Mouse (Mus musculus) kidney, postnatal 10 days (tissue): ENCODE results near the gene Atp8a1.

Source experiments
- DNase-seq: peaks from one replicate; pipeline ENCODE4 v3.0.0; 2021; ENCODE audit warnings: mixed read lengths

Gene Atp8a1

DNA sequence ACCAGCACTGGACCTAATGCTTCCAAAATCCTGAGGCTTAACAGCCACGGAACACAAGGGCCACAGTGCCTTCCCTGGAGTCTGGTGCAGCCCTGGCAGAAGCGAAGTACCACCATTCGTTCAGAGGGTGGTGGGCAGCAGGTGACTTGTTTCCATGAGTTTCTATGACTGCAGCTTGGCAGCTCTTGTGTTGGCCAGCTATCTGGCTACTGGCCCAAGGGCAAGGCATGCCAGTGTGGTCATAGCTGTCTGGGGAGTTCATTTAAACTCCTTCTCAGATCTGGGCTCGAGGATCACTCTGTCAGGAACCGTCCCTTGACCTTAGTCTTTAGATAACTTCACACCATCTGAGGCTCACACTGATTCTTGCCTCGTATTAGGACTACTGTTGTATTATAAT, 89.1 kb downstream of the Atp8a1 start:
- no peak for DNase-seq

GRCm38 (mm10) chr5:67756138-67756537, 91.1 kb downstream of the Atp8a1 start:
- peak; percentile 58 for DNase-seq

GRCm38 (mm10) chr5:67753057-67753456, 94.2 kb downstream of the Atp8a1 start:
- no peak for DNase-seq

- no peak for DNase-seq
Observed at GRCm38 (mm10) chr5:67752629-67753028, 94.6 kb downstream of the Atp8a1 start.

DNA sequence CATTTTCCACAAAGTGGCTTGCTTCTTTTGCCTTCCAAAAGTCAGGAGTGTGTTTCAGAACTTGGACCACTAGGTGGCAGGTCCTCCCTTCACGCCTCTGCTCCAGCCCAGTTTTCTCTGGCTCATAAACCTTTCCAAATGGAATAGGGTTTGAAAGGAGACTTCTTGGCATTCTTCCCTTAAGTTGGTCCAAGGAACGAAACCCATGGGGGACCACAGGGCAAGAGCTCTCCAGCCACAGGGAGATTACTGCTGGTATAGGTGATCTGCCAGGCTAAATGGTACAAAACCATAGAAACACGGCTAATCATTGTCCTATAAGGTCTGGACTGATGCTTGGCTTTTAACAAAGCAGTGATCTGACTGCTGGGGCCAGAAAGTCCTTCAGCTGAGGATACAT, 95.2 kb downstream of the Atp8a1 start:
- peak; percentile 60 for DNase-seq

- DNase-seq, result no peak
Observed at GRCm38 (mm10) chr5:67739261-67739660, 108.0 kb downstream of the Atp8a1 start.

DNA sequence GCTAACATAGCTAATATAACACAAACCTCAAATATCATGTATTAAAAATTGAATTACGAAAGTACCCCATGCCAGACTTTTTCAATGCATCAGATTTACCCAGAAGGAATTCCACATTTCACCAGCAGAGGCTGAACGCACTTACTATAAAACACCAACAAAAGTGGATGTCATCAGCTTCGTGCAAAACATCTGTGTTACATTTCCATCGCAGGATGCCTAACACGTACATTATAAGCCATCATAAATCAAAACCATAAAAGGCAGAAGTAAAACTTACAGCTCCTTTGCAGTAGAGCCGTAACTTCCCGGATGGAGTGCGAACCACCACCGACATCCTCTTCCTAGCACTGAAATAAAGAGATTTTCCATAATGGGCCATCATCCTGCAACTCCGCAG, 109.1 kb downstream of the Atp8a1 start:
- DNase-seq, result no peak

DNA sequence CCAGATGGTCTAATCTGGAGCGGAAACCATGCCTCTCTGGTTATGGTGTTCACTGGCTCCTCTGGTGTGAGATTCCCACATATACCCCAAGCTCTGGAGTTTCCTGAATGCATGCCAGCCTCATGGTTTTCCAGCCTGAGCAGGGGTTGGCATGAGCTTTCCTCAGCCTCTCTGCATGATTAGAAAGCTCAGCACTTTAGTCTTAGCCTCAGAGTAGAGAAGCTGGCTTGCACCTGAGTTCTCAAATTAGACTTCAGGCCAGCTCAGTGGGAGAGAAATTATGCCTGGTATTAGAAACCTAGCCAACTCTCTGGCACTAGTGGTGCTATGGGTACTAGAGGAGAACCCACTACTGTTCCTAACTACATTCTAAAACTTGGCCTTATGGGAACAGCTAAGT, 111.5 kb downstream of the Atp8a1 start:
- no peak for DNase-seq

DNA sequence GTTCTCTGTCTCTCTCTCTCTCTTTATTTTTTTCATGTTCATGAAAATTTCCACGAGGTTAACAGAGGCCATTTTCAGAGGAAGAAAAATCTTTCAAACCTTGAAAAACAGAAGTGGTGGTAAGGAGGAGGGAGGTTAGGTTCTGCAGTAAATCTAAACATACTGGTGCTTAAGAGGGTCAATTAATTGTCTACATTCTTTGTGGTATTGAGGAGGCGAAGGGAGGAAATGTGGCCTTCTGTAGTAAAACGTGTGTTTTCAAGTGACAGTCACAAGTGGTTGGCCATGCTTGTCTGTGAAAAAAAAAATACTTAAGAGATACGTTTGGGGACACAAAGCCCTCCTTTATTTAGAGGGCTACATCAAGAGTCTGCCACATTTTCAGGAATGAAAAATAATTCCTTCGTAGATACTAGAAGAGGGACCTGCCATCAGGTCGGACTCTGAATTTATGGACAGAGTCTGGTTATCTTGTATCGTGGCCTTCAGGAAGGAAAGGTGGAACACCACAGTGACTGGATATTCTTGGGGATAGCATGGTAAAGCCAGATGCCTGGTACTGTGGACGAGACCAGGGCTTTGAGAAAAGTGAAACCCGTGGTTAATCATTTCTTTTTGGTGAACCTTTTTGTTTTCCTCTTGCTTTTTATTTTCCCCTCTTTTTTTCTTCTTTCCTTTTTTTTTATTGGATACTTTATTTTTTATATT, 113.5 kb downstream of the Atp8a1 start:
- no peak for DNase-seq

GRCm38 (mm10) chr5:67733150-67733549, 114.1 kb downstream of the Atp8a1 start:
- DNase-seq, result no peak

GRCm38 (mm10) chr5:67727755-67728154, 119.5 kb downstream of the Atp8a1 start:
- DNase-seq, result no peak

- DNase-seq, result no peak
Observed at GRCm38 (mm10) chr5:67726810-67727209, 120.4 kb downstream of the Atp8a1 start.

- no peak for DNase-seq
Observed at GRCm38 (mm10) chr5:67701641-67702040, 145.6 kb downstream of the Atp8a1 start.

DNA sequence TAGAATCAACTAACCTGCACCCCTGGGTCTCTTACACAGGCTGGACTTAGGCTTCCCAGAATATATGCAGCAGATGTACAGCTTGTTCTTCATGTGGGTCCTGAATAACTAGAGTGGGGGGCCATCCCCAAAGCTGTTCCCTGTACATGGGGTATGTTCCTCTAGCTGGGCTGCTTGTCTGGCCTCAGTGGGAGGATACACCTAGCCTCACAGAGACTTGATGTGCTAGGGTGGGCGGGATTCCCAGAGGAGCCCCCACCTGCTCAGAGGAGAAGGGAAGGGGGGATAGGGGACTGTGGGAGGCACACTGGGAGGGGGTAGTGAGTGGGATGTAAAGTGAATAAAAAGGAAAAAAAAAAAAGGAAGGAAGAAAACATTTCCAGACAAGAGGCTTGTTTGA, 147.8 kb downstream of the Atp8a1 start:
- no peak for DNase-seq

- DNase-seq, result no peak
Observed at GRCm38 (mm10) chr5:67698176-67698575, 149.1 kb downstream of the Atp8a1 start.

DNA sequence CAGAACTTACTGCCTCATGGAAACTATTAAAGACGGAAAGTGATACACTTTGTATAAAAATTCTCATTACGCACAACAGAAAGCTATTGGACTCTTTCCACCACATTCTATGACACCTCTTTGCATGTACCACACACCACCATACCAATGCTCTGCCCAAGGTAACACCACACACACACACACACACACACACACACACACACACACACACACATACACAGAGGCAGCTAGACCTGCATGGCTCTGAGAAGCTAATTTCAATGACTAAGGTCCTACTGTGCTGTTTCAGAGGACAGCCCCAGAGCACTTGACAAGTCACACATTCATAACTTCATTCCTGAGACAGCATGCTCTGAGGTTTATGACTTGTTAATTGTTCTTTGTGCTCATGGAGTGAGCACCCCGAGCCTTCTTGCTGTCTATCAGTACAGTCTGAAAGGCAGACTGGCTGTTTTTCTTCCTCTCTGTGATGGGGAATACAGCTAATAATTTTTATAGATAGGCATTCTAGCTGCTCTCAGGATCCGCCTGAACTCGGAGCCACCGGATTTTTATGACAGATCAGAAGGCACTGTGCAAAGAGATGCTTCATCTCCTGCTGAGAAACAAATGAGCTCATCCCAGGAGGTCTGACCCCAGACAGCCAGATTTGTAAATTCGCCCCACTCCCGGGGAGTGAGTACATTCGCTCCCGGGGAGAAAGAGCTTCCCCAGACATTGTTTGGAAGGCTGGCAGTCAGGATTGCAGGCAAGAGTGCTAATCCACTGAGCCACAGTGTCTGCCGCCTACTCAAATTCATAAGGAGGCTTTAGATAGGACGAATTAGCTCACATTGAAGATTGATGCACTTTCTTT, 150.3 kb downstream of the Atp8a1 start:
- DNase-seq, result no peak

- no peak for DNase-seq
Observed at GRCm38 (mm10) chr5:67695055-67695710, 152.1 kb downstream of the Atp8a1 start.

- no peak for DNase-seq
Observed at GRCm38 (mm10) chr5:67690336-67690735, 156.9 kb downstream of the Atp8a1 start.

GRCm38 (mm10) chr5:67688001-67688400, 159.2 kb downstream of the Atp8a1 start:
- DNase-seq, result no peak

DNA sequence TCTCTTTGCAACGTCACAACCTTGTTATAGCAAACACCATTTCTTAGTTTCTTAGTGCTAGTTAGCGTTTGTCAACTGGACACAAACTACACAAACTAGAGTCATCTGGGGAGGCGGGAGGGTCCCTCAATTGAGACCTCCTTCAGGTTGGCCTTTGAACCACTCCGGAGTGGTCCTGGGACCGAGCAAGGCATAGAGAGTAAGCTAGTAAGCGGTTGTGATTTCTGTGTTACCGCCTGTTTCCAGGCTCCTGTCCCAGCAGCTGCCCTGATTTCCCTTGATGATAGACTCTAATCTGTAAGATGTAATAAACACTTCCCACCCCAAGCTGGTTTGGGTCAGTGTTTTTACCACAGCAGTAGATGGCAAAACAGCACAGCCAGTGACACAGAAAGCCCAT, 161.3 kb downstream of the Atp8a1 start:
- no peak for DNase-seq

DNA sequence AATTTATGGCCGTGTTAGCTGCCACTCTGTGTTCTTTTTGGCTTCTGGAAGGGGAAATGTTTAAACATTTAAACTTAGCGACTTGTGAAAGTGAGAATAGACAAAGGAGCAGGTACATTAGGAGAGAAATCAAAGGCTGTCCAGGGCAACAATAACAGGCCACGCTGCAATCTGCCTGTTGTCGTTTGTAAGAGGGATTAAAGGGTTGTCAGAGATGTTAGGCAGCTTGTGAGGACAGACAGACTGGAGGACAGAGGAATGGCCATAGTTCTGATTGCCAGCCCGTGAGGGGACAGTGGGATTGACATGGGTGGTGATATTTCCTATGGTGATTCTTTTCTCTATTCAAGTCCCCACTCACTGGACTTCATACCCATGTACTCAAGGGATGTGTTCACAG, 161.8 kb downstream of the Atp8a1 start:
- DNase-seq, result no peak

GRCm38 (mm10) chr5:67678819-67679218, 168.4 kb downstream of the Atp8a1 start:
- no peak for DNase-seq

DNA sequence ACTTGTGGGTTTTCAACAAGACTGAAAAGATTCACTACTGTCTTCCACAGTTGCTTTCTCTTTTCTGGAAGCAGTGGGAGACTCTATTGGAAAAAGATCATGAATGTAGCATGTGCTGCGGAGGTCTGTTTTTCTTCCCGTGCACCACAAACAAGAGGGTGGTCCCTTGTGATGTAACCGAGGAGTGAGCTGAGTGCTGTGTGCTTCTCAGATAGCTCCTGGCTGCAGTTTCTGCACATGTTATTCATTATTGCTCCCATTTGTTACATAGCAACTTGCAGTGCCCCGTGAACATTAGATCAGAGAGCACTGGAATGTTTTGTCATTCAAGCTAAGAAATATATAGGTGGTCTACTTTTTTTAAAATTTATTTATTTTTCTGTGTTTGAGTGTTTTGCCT, 174.2 kb downstream of the Atp8a1 start:
- no peak for DNase-seq

- no peak for DNase-seq
Observed at GRCm38 (mm10) chr5:67670158-67670557, 177.1 kb downstream of the Atp8a1 start.
